Comparison of ENCODE assay signal across 12 mouse cellular contexts in the genomic region with DNA sequence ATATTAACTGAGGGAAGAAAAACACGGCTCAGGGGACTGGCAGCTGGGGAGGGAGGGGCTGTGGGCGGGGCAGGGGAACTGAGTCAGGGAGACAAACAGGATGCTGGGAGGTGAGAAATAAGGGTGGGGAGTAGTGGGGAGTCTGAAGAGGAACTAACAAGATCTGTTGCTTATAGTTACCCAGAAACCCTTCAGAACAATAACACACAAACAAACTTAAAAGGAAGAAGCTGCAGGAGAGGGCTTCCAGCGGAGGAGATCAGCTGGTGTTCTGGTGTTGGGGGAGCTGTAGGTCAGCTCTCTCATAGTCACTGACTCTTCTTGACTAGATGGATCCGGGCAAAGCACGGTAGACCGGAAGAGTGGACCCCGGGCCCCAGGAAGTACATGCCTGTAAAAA. TPM values are rescaled to one million over a fixed set of nuclear protein-coding genes. Genes with fewer than 3 reads are reported as not detected.
DNase-seq lines count a peak whose midpoint lies in the region; ATAC-seq and TF ChIP-seq lines count a peak whose summit lies in the region.
"Had no signal": no experiment of that assay in that cellular context is flagged by ENCODE, and none has a peak within 500 bp of the region (broad histone marks: within the 10 kb centered on the region; RNA-seq: fewer than 3 reads in every experiment).

No protein-coding gene starts in this region.

- no peaks in the 10 kb centered on the region for H3K4me1 ChIP-seq in lung, postnatal 0 days (ENCODE audit: insufficient read depth, low read depth, low read length)
- no peaks in the 10 kb centered on the region for H3K4me1 ChIP-seq in midbrain, embryonic 13.5 days (replicated peaks)

- TF ChIP-seq EP300 in lung, postnatal 0 days (IDR thresholded peaks at IDR 0.05): no peak

- no peak overlapping the region for H3K4me2 ChIP-seq in lung, postnatal 0 days (replicated peaks; ENCODE audit: low read depth, low read length)
- no peak overlapping the region for H3K4me2 ChIP-seq in midbrain, embryonic 13.5 days (replicated peaks)
- H3K4me2 ChIP-seq: kidney, embryonic 15.5 days had no signal

- ATAC-seq in lung, postnatal 0 days: peak; percentile 71
- no peak for ATAC-seq in erythroblast, adult 5-6 weeks (replicated peaks; ENCODE audit: low FRiP score, poor library complexity, severe bottlenecking)
- ATAC-seq in midbrain, embryonic 13.5 days: no peak

- no peaks in the 10 kb centered on the region for H3K27me3 ChIP-seq in lung, postnatal 0 days (replicated peaks; ENCODE audit: insufficient read depth, low read length)
- no peaks in the 10 kb centered on the region for H3K27me3 ChIP-seq in midbrain, embryonic 13.5 days
- H3K27me3 ChIP-seq: kidney, embryonic 15.5 days had no signal

- H3K9ac ChIP-seq in lung, postnatal 0 days (replicated peaks; ENCODE audit: low read depth): no peak overlapping the region
- no peak overlapping the region for H3K9ac ChIP-seq in midbrain, embryonic 13.5 days (replicated peaks)
- H3K9ac ChIP-seq: kidney, embryonic 15.5 days had no signal

- no peaks in the 10 kb centered on the region for H3K9me3 ChIP-seq in lung, postnatal 0 days (ENCODE audit: low read length)
- H3K9me3 ChIP-seq in midbrain, embryonic 13.5 days: 0 out of 2 replicates have a peak, but pooled peaks cover 6% of the 10 kb centered on the region
- H3K9me3 ChIP-seq: kidney, embryonic 15.5 days had no signal

- no peak overlapping the region for H3K4me3 ChIP-seq in lung, postnatal 0 days (ENCODE audit: low read depth, low read length)
- H3K4me3 ChIP-seq in midbrain, embryonic 13.5 days (replicated peaks): no peak overlapping the region
- H3K4me3 ChIP-seq: kidney, embryonic 15.5 days had no signal

- DNase-seq in CD8-positive naive resting alpha-beta T cell, adult 2 months (ENCODE audit: low read depth in 2 of 2, low spot score in 2 of 2): peak; percentile 27 to 42
- peak; percentile 68 for DNase-seq in T-cell, adult 2 months (ENCODE audit: low spot score)
- peak; percentile 61 for DNase-seq in lung, postnatal 0 days (ENCODE audit: low spot score)
- DNase-seq in spleen, adult 18-20 months: peak; percentile 40 to 42
- no peak for DNase-seq in cerebellum, adult 8-10 months
- no peak for DNase-seq in gastrocnemius, adult 8-10 months (ENCODE audit: low spot score in 2 of 2)
- DNase-seq: adrenal gland, adult 8-10 months; left cerebral cortex, postnatal 4 days; midbrain, embryonic 14.5 days had no signal

- no peak overlapping the region for H3K27ac ChIP-seq in lung, postnatal 0 days (ENCODE audit: low read length)
- no peak overlapping the region for H3K27ac ChIP-seq in midbrain, embryonic 13.5 days
- H3K27ac ChIP-seq: kidney, embryonic 15.5 days had no signal

- H3K36me3 ChIP-seq in lung, postnatal 0 days (ENCODE audit: insufficient read depth, low read length): no peaks in the 10 kb centered on the region
- no peaks in the 10 kb centered on the region for H3K36me3 ChIP-seq in midbrain, embryonic 13.5 days
- H3K36me3 ChIP-seq: kidney, embryonic 15.5 days had no signal

- 56% methylated on average over 7 of the region's 7 CpGs for WGBS in lung, postnatal 0 days
- WGBS in midbrain, embryonic 13.5 days: 73% methylated on average over 7 of the region's 7 CpGs

- TF ChIP-seq CTCF in lung, postnatal 0 days (IDR thresholded peaks at IDR 0.05): no peak

RNA-seq across cellular contexts. Expression of a gene that starts 22.4 kb away (rescaled TPM):
- 89.7 and 104 TPM in 2 replicates for polyA plus RNA-seq in lung, postnatal 0 days (2015; fragmentation: Nextera tagmentation; extraction: Ambion mirVana)
- total RNA-seq in gastrocnemius, adult 8-10 months (2022): 10 to 100 TPM in 2 of 4 experiments, 1 to 10 TPM in 2; 6.7 to 16.3 (median 10.1) TPM
- total RNA-seq in erythroblast, adult 5-6 weeks (2015; ENCODE audit: low replicate concordance): 207 and 277 TPM in 2 replicates
- 170 and 195 TPM in 2 replicates for total RNA-seq in erythroblast, adult 5-6 weeks (2017; ENCODE audit: low replicate concordance)
- 19.2 and 26.0 TPM in 2 replicates for polyA plus RNA-seq in midbrain, embryonic 13.5 days (2015; fragmentation: Nextera tagmentation; extraction: Ambion mirVana)

Comparison
In these comparisons a context has a peak if more than half of its experiments do, and no peak if none do; other contexts are left out.
1. DNase-seq: peak in CD8-positive naive resting alpha-beta T cell, adult 2 months (2 of 2), T-cell, adult 2 months (single experiment), lung, postnatal 0 days (single experiment) and spleen, adult 18-20 months (2 of 2); none in cerebellum, adult 8-10 months (single experiment) and gastrocnemius, adult 8-10 months (0 of 2).
2. RNA of a gene that starts 22.4 kb away (total RNA-seq): 170 to 277 TPM in erythroblast, adult 5-6 weeks; 6.7 to 16.3 TPM in gastrocnemius, adult 8-10 months; every median in the first group is over 4 times any median in the second.